Mouse (Mus musculus): ENCODE results near the gene Pex5. TPM values are rescaled to one million over a fixed set of nuclear protein-coding genes. Genes with fewer than 3 reads are reported as not detected.
A peak's percentile ranks its signal among the peaks of the same experiment; 100 is the strongest.

Gene Pex5
- total and polyA plus RNA-seq, 2 experiments, result 73.7 to 79.3 TPM

DNA sequence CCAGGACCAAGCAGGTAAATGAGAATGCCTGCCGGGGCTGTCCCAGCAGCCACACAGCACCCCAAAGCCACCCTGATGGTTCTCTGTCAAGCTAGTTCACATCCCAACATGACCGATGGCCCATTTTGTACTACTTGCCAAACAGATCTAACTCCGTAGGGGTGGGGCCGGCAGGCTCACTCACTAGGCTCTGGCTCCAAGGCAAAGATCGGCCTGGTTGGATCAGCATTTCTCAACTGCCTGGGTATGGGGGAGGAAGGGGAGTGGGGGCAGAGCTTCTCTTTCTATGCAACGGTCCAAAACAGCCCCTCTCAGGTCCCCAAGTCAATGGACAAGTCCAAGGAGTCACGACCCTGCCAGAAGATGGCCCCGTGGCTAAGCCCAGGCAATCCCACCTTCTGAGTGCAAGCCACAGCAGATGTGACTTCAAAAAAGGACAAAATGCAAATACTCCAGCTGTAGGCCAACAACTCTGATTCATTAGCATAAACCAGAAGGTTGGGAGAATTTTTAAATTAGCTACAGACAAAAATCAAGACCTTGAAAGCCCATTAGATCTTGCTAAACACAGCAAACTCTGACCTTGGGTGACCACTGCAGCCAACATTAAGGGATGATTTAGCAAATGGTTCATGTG, 18.9 kb upstream of the Pex5 start:
- no peak overlapping the region for H3K9ac ChIP-seq (ENCODE audit: low read depth, low read length)
- no peaks in the 10 kb centered on the region for H3K27me3 ChIP-seq (ENCODE audit: control insufficient read depth, insufficient read depth, low read length)
- H3K36me3 ChIP-seq (ENCODE audit: control insufficient read depth, insufficient read depth, low read length), result no peaks in the 10 kb centered on the region
- TF ChIP-seq CTCF (IDR thresholded peaks at IDR 0.05; ENCODE audit: low read depth, low read length), result no peak
- TF ChIP-seq POLR2A (IDR thresholded peaks at IDR 0.05; ENCODE audit: extremely low read depth, insufficient read depth, low read length), result no peak
- H3K4me1 ChIP-seq (ENCODE audit: control insufficient read depth, insufficient read depth, low read length), result peaks cover 17% of the 10 kb centered on the region
- 50% methylated on average over 8 of the region's 8 CpGs for WGBS
- peak overlapping the region; percentile 76 for H3K27ac ChIP-seq (replicated peaks; ENCODE audit: insufficient read depth, low read depth, low read length)
- H3K79me2 ChIP-seq (ENCODE audit: control insufficient read depth, insufficient read depth, low read length), result no peaks in the 10 kb centered on the region
- no peak overlapping the region for H3K4me3 ChIP-seq (ENCODE audit: insufficient read depth, low read depth, low read length)
- DNase-seq (ENCODE audit: extremely low read depth, low read depth, low spot score), result peak; percentile 87

DNA sequence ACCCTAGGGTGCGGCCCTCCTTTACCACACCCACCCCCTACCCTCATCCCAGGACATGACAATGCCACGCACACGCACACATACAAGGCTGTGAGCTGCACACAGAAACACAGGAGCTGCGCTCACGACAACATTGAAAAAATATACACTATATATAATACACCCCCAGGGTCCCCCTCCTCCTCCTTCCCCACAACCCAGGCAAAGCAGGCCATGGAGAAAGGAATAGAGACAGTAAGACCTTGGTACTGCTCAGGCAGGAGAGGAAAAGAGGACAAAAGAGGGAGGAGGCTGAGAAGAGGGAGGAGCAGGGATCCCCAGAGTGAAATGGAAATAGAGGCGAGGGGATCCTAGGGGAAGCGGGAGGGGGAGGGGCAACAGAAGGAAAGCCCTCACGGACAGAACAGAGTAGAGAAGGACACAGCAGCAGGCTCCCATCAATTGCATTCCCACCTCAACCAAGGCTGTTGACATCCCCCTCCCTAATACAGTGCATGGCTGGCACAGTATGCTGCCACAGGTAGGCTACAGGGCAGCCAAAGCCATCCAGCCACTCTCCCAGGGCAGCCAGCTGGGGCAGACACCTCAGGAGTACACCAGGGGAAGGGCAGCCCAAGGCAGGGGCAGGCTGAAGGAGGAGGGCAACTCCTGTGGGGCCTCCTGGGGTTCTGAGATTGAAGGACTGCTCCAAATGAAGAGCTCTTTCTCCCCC, 16.1 kb upstream of the Pex5 start:
- Histone ChIP-seq H3K9ac (ENCODE audit: low read depth, low read length) (no peak overlapping the region), H3K27ac (replicated peaks; ENCODE audit: insufficient read depth, low read depth, low read length) (no peak overlapping the region), H3K4me1 (ENCODE audit: control insufficient read depth, insufficient read depth, low read length) (peaks cover 20% of the 10 kb centered on the region), H3K79me2 (ENCODE audit: control insufficient read depth, insufficient read depth, low read length) (no peaks in the 10 kb centered on the region), H3K36me3 (ENCODE audit: control insufficient read depth, insufficient read depth, low read length) (no peaks in the 10 kb centered on the region), H3K27me3 (ENCODE audit: control insufficient read depth, insufficient read depth, low read length) (no peaks in the 10 kb centered on the region), H3K4me3 (ENCODE audit: insufficient read depth, low read depth, low read length) (no peak overlapping the region)
- WGBS, result 89% methylated on average over 8 of the region's 8 CpGs
- TF ChIP-seq CTCF (IDR thresholded peaks at IDR 0.05; ENCODE audit: low read depth, low read length) (no peak), POLR2A (IDR thresholded peaks at IDR 0.05; ENCODE audit: extremely low read depth, insufficient read depth, low read length) (no peak)
- no peak for DNase-seq (ENCODE audit: extremely low read depth, low read depth, low spot score)

DNA sequence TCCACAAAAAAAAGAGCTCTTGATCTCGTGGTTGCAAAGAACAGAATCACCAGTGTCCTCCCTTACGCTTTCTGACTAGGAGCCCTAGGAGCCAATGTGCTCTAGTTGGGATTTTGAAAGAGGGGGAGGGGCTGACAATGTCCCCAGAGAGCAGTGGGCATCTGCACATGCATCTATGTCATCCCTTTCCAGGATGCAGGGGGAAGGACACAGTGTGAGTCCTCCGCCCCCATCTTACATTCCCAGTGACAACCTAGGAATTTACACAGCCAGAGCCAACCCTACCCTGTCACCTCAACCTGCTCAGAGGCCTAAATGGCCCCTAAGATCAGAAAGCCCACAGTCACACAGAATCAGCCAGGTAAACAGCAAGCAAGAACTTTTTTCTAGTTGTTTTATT, 15.5 kb upstream of the Pex5 start:
- no peaks in the 10 kb centered on the region for H3K79me2 ChIP-seq (ENCODE audit: control insufficient read depth, insufficient read depth, low read length)
- H3K27ac ChIP-seq (replicated peaks; ENCODE audit: insufficient read depth, low read depth, low read length), result no peak overlapping the region
- WGBS, result 89% methylated on average over 3 of the region's 3 CpGs
- no peak for DNase-seq (ENCODE audit: extremely low read depth, low read depth, low spot score)
- peaks cover 23% of the 10 kb centered on the region for H3K4me1 ChIP-seq (ENCODE audit: control insufficient read depth, insufficient read depth, low read length)
- no peaks in the 10 kb centered on the region for H3K36me3 ChIP-seq (ENCODE audit: control insufficient read depth, insufficient read depth, low read length)
- no peak overlapping the region for H3K4me3 ChIP-seq (ENCODE audit: insufficient read depth, low read depth, low read length)
- TF ChIP-seq CTCF (IDR thresholded peaks at IDR 0.05; ENCODE audit: low read depth, low read length) (no peak), POLR2A (IDR thresholded peaks at IDR 0.05; ENCODE audit: extremely low read depth, insufficient read depth, low read length) (no peak)
- no peak overlapping the region for H3K9ac ChIP-seq (ENCODE audit: low read depth, low read length)
- H3K27me3 ChIP-seq (ENCODE audit: control insufficient read depth, insufficient read depth, low read length), result no peaks in the 10 kb centered on the region

DNA sequence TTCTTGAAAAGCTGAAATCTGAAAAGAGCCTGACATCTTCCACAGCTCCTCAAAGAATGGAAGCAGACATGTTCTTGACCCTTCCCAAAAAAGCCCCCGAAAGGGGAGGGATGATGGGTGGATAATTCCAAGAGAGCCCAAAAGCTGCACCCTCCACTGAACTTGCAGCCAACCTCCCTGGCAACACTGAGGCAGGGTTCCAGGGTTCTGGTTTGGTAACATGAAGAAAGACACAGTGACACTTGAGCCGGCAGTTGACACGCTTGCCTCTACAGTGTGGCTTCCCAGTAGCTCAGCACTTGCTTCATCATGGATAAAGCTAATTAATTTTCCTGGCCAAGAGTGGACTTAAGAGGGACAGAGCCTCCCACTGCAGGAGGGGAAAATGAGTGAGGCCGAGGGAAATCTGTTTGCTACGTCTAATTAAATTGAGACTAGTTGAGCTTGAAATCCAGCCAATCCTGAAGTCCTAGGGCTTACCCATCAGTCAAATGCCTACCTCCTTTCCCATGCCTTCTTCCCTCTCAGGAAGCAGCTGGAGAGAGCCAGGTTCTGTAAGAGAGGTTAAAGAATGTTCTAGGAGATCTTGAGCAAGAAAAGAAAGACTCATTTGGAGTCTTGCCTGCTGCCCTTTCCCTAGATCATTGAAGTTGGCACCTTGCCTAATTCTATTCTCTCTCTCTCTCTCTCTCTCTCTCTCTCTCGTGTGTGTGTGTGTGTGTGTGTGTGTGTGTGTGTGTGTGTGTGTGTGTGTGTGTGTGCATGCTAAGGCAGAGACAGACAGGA, 13.1 kb upstream of the Pex5 start:
- no peak overlapping the region for H3K4me3 ChIP-seq (ENCODE audit: insufficient read depth, low read depth, low read length)
- TF ChIP-seq POLR2A (IDR thresholded peaks at IDR 0.05; ENCODE audit: extremely low read depth, insufficient read depth, low read length) (no peak), CTCF (IDR thresholded peaks at IDR 0.05; ENCODE audit: low read depth, low read length) (no peak)
- no peaks in the 10 kb centered on the region for H3K27me3 ChIP-seq (ENCODE audit: control insufficient read depth, insufficient read depth, low read length)
- H3K9ac ChIP-seq (ENCODE audit: low read depth, low read length), result no peak overlapping the region
- 57% methylated on average over 6 of the region's 6 CpGs for WGBS
- no peaks in the 10 kb centered on the region for H3K79me2 ChIP-seq (ENCODE audit: control insufficient read depth, insufficient read depth, low read length)
- H3K4me1 ChIP-seq (ENCODE audit: control insufficient read depth, insufficient read depth, low read length), result peaks cover 20% of the 10 kb centered on the region
- H3K36me3 ChIP-seq (ENCODE audit: control insufficient read depth, insufficient read depth, low read length), result no peaks in the 10 kb centered on the region
- DNase-seq (ENCODE audit: extremely low read depth, low read depth, low spot score), result no peak
- no peak overlapping the region for H3K27ac ChIP-seq (replicated peaks; ENCODE audit: insufficient read depth, low read depth, low read length)

DNA sequence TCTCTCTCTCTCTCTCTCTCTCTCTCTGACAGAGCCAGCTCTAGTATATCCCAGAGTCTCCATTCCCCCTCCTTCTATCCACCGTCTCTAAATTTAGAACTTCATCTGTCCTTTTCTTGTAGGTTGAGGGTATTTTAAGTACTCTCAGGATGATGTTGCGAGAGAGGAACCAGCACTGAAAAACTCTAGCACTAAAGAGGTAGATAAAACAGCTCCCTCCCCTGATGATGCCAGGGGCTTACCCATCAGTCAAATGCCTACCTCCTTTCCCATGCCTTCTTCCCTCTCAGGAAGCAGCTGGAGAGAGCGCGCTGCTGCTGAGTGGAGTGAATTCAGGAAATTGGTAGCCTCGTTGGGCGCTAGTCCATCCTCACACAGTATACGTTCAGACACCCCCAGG, 12.4 kb upstream of the Pex5 start:
- no peak overlapping the region for H3K4me3 ChIP-seq (ENCODE audit: insufficient read depth, low read depth, low read length)
- WGBS, result 86% methylated on average over 7 of the region's 7 CpGs
- H3K27me3 ChIP-seq (ENCODE audit: control insufficient read depth, insufficient read depth, low read length), result no peaks in the 10 kb centered on the region
- H3K4me1 ChIP-seq (ENCODE audit: control insufficient read depth, insufficient read depth, low read length), result peaks cover 19% of the 10 kb centered on the region
- no peak for DNase-seq (ENCODE audit: extremely low read depth, low read depth, low spot score)
- H3K27ac ChIP-seq (replicated peaks; ENCODE audit: insufficient read depth, low read depth, low read length), result no peak overlapping the region
- H3K9ac ChIP-seq (ENCODE audit: low read depth, low read length), result no peak overlapping the region
- H3K36me3 ChIP-seq (ENCODE audit: control insufficient read depth, insufficient read depth, low read length), result no peaks in the 10 kb centered on the region
- no peaks in the 10 kb centered on the region for H3K79me2 ChIP-seq (ENCODE audit: control insufficient read depth, insufficient read depth, low read length)
- TF ChIP-seq POLR2A (IDR thresholded peaks at IDR 0.05; ENCODE audit: extremely low read depth, insufficient read depth, low read length) (no peak), CTCF (IDR thresholded peaks at IDR 0.05; ENCODE audit: low read depth, low read length) (no peak)
